Mouse (Mus musculus) liver, postnatal 0 days (tissue): ENCODE results near the gene Trp53rkb.

Experiments
- CTCF ChIP-seq: sonication (generic); IDR thresholded peaks from 2 replicates; pipeline ENCODE4 v1.5.1; 2016; ENCODE audit warnings: antibody characterized with exemption, low read depth
- EP300 ChIP-seq: IDR thresholded peaks from 2 replicates; pipeline ENCODE4 v1.6.1; 2016; ENCODE audit warnings: antibody characterized with exemption, low read depth, mild to moderate bottlenecking

- no peak for TF ChIP-seq CTCF
- TF ChIP-seq EP300: no peak
Measured at GRCm38 (mm10) chr2:166779956-166780355, 12.4 kb upstream of the Trp53rkb start.
